Mouse (Mus musculus) bone marrow, adult 2 months (tissue): ENCODE measurements around the gene Fbxl16. TPM values are rescaled to one million over a fixed set of nuclear protein-coding genes. Genes with fewer than 3 reads are reported as not detected.

ENCODE experiments used
- H3K27ac ChIP-seq: fragments of 200-500 bp; 2 replicates; pipeline ENCODE4 v1.5.1; 2012; ENCODE audit warnings: low read depth, mild to moderate bottlenecking, control low read depth, inconsistent platforms, low read length; ENCODE audit not compliant: control insufficient read depth, poor library complexity, insufficient read depth
- H3K4me1 ChIP-seq: fragments of 200-500 bp; 2 replicates; pipeline ENCODE4 v1.6.1; 2011; ENCODE audit warnings: low read length; ENCODE audit not compliant: control insufficient read depth, insufficient read depth
- H3K4me3 ChIP-seq: fragments of 200-500 bp; replicated peaks from 2 replicates; pipeline ENCODE3; 2011; ENCODE audit warnings: mild to moderate bottlenecking, low read depth, low read length, control low read depth; ENCODE audit not compliant: control insufficient read depth
- CTCF ChIP-seq: fragments of 200-500 bp; IDR thresholded peaks from 2 replicates; pipeline ENCODE4 v1.5.1; 2011; ENCODE audit warnings: low read length, control low read depth; ENCODE audit not compliant: control insufficient read depth, insufficient read depth
- POLR2A ChIP-seq: fragments of 200-500 bp; IDR thresholded peaks from 2 replicates; pipeline ENCODE4 v1.6.1; 2011; ENCODE audit warnings: low read depth, mild to moderate bottlenecking, control low read depth, low read length, borderline replicate concordance; ENCODE audit not compliant: control insufficient read depth
- WGBS: fragments of 180-500 bp; shearing (Covaris S2); methylation state at CpG from one replicate; pipeline ENCODE4 v1.1.7; 2018; 5-methylcytosine and 5-hydroxymethylcytosine counted together
- polyA plus RNA-seq: library from polyadenylated mRNA; stranded (reverse); fragments of >200 nt; gene quantifications from 2 replicates; pipeline ENCODE4 v1.2.4, GENCODE M21; 2011; ENCODE audit warnings: low replicate concordance; ENCODE audit not compliant: missing spikeins, insufficient read depth, insufficient read length

Gene Fbxl16
- polyA plus RNA-seq, 1 experiment: not detected

- peak; percentile 78; the same call in 1 of the 2 replicates for TF ChIP-seq POLR2A
- no peak for TF ChIP-seq CTCF
- under 1% methylated on average over 45 of the region's 45 CpGs for WGBS
- Histone ChIP-seq H3K4me3 (peak overlapping the region; percentile 87), H3K27ac (peak overlapping the region; percentile 92), H3K4me1 (peaks cover 7% of the 10 kb centered on the region)
Measured at GRCm38 (mm10) chr17:25791843-25792527, 16.9 kb upstream of the Fbxl16 start.

- TF ChIP-seq CTCF (no peak), POLR2A (0 out of 2 replicates have a peak, but pooled peaks have one; percentile 40)
- WGBS: 1% methylated on average over 14 of the region's 14 CpGs
- Histone ChIP-seq H3K4me1 (peaks cover 7% of the 10 kb centered on the region), H3K4me3 (peak within 1 kb of the TSS; percentile 87), H3K27ac (peak within 1 kb of the TSS; percentile 92)
Measured at GRCm38 (mm10) chr17:25792615-25793014, 16.3 kb upstream of the Fbxl16 start, which contains the start of gene Fam173a. Gene Fam173a, minus strand, starts transcription at chr17:25792901.

- H3K27ac ChIP-seq: no peak overlapping the region
- H3K4me1 ChIP-seq: peaks cover 7% of the 10 kb centered on the region
- no peak overlapping the region for H3K4me3 ChIP-seq
- 87% methylated on average over 13 of the region's 13 CpGs for WGBS
- TF ChIP-seq CTCF: no peak
- no peak for TF ChIP-seq POLR2A
Measured at GRCm38 (mm10) chr17:25794197-25794596, 14.7 kb upstream of the Fbxl16 start.

- TF ChIP-seq POLR2A (peak; percentile 15; the same call in 1 of the 2 replicates), CTCF (no peak)
- Histone ChIP-seq H3K27ac (no peak overlapping the region), H3K4me3 (no peak overlapping the region), H3K4me1 (peaks cover 7% of the 10 kb centered on the region)
- 89% methylated on average over 17 of the region's 17 CpGs for WGBS
Measured at GRCm38 (mm10) chr17:25794998-25795397, 13.9 kb upstream of the Fbxl16 start.

GRCm38 (mm10) chr17:25795609-25796092 is 13.2 kb upstream of the Fbxl16 start, which contains the start of gene AC134908.4:
Gene AC134908.4, minus strand, starts transcription at chr17:25795659.
- peak within 1 kb of the TSS; percentile 22; the same call in 1 of the 2 replicates for H3K27ac ChIP-seq
- 54% methylated on average over 6 of the region's 6 CpGs for WGBS
- peaks cover 7% of the 10 kb centered on the region for H3K4me1 ChIP-seq
- TF ChIP-seq CTCF (no peak), POLR2A (no peak)
- peak within 1 kb of the TSS; percentile 67 for H3K4me3 ChIP-seq

- H3K4me3 ChIP-seq: peak overlapping the region; percentile 67
- peak overlapping the region; percentile 22; the same call in 1 of the 2 replicates for H3K27ac ChIP-seq
- no peak for TF ChIP-seq POLR2A
- no peak for TF ChIP-seq CTCF
- H3K4me1 ChIP-seq: peaks cover 6% of the 10 kb centered on the region
- WGBS: under 1% methylated on average over 37 of the region's 37 CpGs
Measured at GRCm38 (mm10) chr17:25796211-25796771, 12.6 kb upstream of the Fbxl16 start.

GRCm38 (mm10) chr17:25796951-25797369 is 11.9 kb upstream of the Fbxl16 start, which contains the start of gene Metrn:
Gene Metrn, minus strand, starts transcription at chr17:25797136.
- H3K27ac ChIP-seq: peak within 1 kb of the TSS; percentile 22; the same call in 1 of the 2 replicates
- WGBS: under 1% methylated on average over 35 of the region's 35 CpGs
- peak within 1 kb of the TSS; percentile 67 for H3K4me3 ChIP-seq
- peaks cover 5% of the 10 kb centered on the region for H3K4me1 ChIP-seq
- peak; percentile 7; the same call in 1 of the 2 replicates for TF ChIP-seq POLR2A
- no peak for TF ChIP-seq CTCF

- no peak for TF ChIP-seq POLR2A
- peak; percentile 75 for TF ChIP-seq CTCF
- Histone ChIP-seq H3K4me1 (peaks cover 1% of the 10 kb centered on the region), H3K4me3 (no peak overlapping the region), H3K27ac (no peak overlapping the region)
- 5% methylated on average over 6 of the region's 6 CpGs for WGBS
Measured at GRCm38 (mm10) chr17:25801029-25801428, 7.9 kb upstream of the Fbxl16 start.
